Mouse (Mus musculus) midbrain, embryonic 11.5 days (tissue): ENCODE measurements around the gene Hist4h4. TPM values are rescaled to one million over a fixed set of nuclear protein-coding genes. Genes with fewer than 3 reads are reported as not detected.
A peak's percentile ranks its signal among the peaks of the same experiment; 100 is the strongest.

Source experiments
- ATAC-seq: fragments of 200-750 bp; cut with Nextera tagmentation; 2 replicates; pipeline ENCODE4 v1.8.0; 2017; ENCODE audit warnings: moderate TSS enrichment, moderate library complexity; ENCODE audit not compliant: low FRiP score
- DNase-seq: peaks from one replicate; pipeline ENCODE4 v3.0.0; 2015; ENCODE audit warnings: low spot score; ENCODE audit errors: missing footprints
- H3K27ac ChIP-seq: fragments of 300-500 bp; sonication (generic); 2 replicates; pipeline ENCODE4 v1.5.1; 2014; ENCODE audit warnings: low read depth, low read length
- H3K27me3 ChIP-seq: fragments of 300-500 bp; sonication (generic); 2 replicates; pipeline ENCODE4 v1.6.1; 2014; ENCODE audit warnings: mild to moderate bottlenecking, low read length, moderate library complexity, mixed read lengths; ENCODE audit not compliant: control insufficient read depth, insufficient read depth
- H3K36me3 ChIP-seq: fragments of 300-500 bp; sonication (generic); 2 replicates; pipeline ENCODE4 v1.6.1; 2014; ENCODE audit warnings: mild to moderate bottlenecking, low read length, moderate library complexity, mixed read lengths; ENCODE audit not compliant: control insufficient read depth, insufficient read depth
- H3K4me1 ChIP-seq: fragments of 300-500 bp; sonication (generic); 2 replicates; pipeline ENCODE4 v1.6.1; 2014; ENCODE audit warnings: low read length; ENCODE audit not compliant: control insufficient read depth, insufficient read depth
- H3K4me2 ChIP-seq: fragments of 300-500 bp; sonication (generic); 2 replicates; pipeline ENCODE4 v1.6.1; 2014; ENCODE audit warnings: mild to moderate bottlenecking, moderate library complexity
- H3K4me3 ChIP-seq: fragments of 300-500 bp; sonication (generic); 2 replicates; pipeline ENCODE4 v1.5.1; 2014; ENCODE audit warnings: low read depth, low read length
- H3K9ac ChIP-seq: fragments of 300-500 bp; sonication (generic); 2 replicates; pipeline ENCODE4 v1.6.1; 2014; ENCODE audit warnings: low read length
- H3K9me3 ChIP-seq: fragments of 300-500 bp; sonication (generic); 2 replicates; pipeline ENCODE4 v1.6.1; 2016; ENCODE audit warnings: low read length; ENCODE audit not compliant: control insufficient read depth
- WGBS: fragments of 180-500 bp; shearing (Covaris S2); extraction: QIAGEN DNeasy Blood & Tissue Kit; methylation state at CpG from one replicate; pipeline ENCODE4 v1.1.7; 2014; 5-methylcytosine and 5-hydroxymethylcytosine counted together
- polyA plus RNA-seq: library from polyadenylated mRNA; unstranded; fragments of >200 nt; fragmentation: Nextera tagmentation; extraction: Ambion mirVana; gene quantifications from 2 replicates; pipeline ENCODE4 v1.2.1, GENCODE M21; 2014

Hist4h4 gene
- polyA plus RNA-seq, 1 experiment from 2014 or later: 0.67 TPM

GRCm38 (mm10) chr6:136821086-136821485, 16.9 kb upstream of the Hist4h4 start:
- WGBS: 97% methylated on average over 18 of the region's 18 CpGs
- Histone ChIP-seq H3K4me2 (no peak overlapping the region), H3K9me3 (no peaks in the 10 kb centered on the region), H3K27ac (no peak overlapping the region), H3K27me3 (no peaks in the 10 kb centered on the region), H3K4me1 (no peaks in the 10 kb centered on the region), H3K4me3 (no peak overlapping the region), H3K9ac (no peak overlapping the region), H3K36me3 (peaks cover 49% of the 10 kb centered on the region)
- DNase-seq (no peak), ATAC-seq (no peak)

- Histone ChIP-seq H3K36me3 (peaks cover 56% of the 10 kb centered on the region), H3K27me3 (no peaks in the 10 kb centered on the region), H3K9me3 (no peaks in the 10 kb centered on the region), H3K27ac (no peak overlapping the region), H3K4me1 (no peaks in the 10 kb centered on the region), H3K4me3 (no peak overlapping the region), H3K4me2 (no peak overlapping the region), H3K9ac (no peak overlapping the region)
- ATAC-seq (no peak; the same call in 1 of the 2 replicates), DNase-seq (no peak)
- WGBS: 97% methylated on average over 21 of the region's 21 CpGs
These were observed 16.2 kb upstream of the Hist4h4 start for GRCm38 (mm10) chr6:136820381-136820780.

GRCm38 (mm10) chr6:136817549-136817948, 13.3 kb upstream of the Hist4h4 start:
- H3K4me3 ChIP-seq: no peak overlapping the region
- no peak overlapping the region for H3K4me2 ChIP-seq
- no peaks in the 10 kb centered on the region for H3K9me3 ChIP-seq
- H3K36me3 ChIP-seq: peaks cover 53% of the 10 kb centered on the region
- no peaks in the 10 kb centered on the region for H3K4me1 ChIP-seq
- H3K27me3 ChIP-seq: no peaks in the 10 kb centered on the region
- 99% methylated on average over 3 of the region's 3 CpGs for WGBS
- H3K9ac ChIP-seq: no peak overlapping the region
- ATAC-seq (no peak), DNase-seq (no peak)
- H3K27ac ChIP-seq: no peak overlapping the region

- H3K4me1 ChIP-seq: no peaks in the 10 kb centered on the region
- no peak for ATAC-seq
- H3K4me3 ChIP-seq: no peak overlapping the region
- H3K36me3 ChIP-seq: peaks cover 47% of the 10 kb centered on the region
- no peak overlapping the region for H3K4me2 ChIP-seq
- no peak overlapping the region for H3K9ac ChIP-seq
- 92% methylated on average over 21 of the region's 21 CpGs for WGBS
- H3K9me3 ChIP-seq: no peaks in the 10 kb centered on the region
- no peak for DNase-seq
- no peak overlapping the region for H3K27ac ChIP-seq
- no peaks in the 10 kb centered on the region for H3K27me3 ChIP-seq
These were observed 12.6 kb upstream of the Hist4h4 start for GRCm38 (mm10) chr6:136816826-136817225.

- Histone ChIP-seq H3K4me3 (no peak overlapping the region), H3K27ac (no peak overlapping the region), H3K9ac (no peak overlapping the region), H3K4me2 (no peak overlapping the region), H3K4me1 (no peaks in the 10 kb centered on the region), H3K9me3 (no peaks in the 10 kb centered on the region), H3K36me3 (peaks cover 38% of the 10 kb centered on the region), H3K27me3 (no peaks in the 10 kb centered on the region)
- no peak for DNase-seq
- ATAC-seq: no peak
- WGBS: 95% methylated on average over 7 of the region's 7 CpGs
These were observed 11.2 kb upstream of the Hist4h4 start for GRCm38 (mm10) chr6:136815381-136815780.

GRCm38 (mm10) chr6:136813117-136813516, 8.9 kb upstream of the Hist4h4 start:
- H3K27me3 ChIP-seq: no peaks in the 10 kb centered on the region
- H3K36me3 ChIP-seq: peaks cover 30% of the 10 kb centered on the region
- no peak for ATAC-seq
- no peak overlapping the region for H3K4me2 ChIP-seq
- no peak overlapping the region for H3K27ac ChIP-seq
- H3K9me3 ChIP-seq: no peaks in the 10 kb centered on the region
- no peak for DNase-seq
- no peak overlapping the region for H3K4me3 ChIP-seq
- H3K9ac ChIP-seq: no peak overlapping the region
- 53% methylated on average over 4 of the region's 4 CpGs for WGBS
- H3K4me1 ChIP-seq: peaks cover 7% of the 10 kb centered on the region

GRCm38 (mm10) chr6:136811196-136811595, 7.0 kb upstream of the Hist4h4 start:
- no peaks in the 10 kb centered on the region for H3K9me3 ChIP-seq
- no peak overlapping the region for H3K4me2 ChIP-seq
- H3K27ac ChIP-seq: no peak overlapping the region
- ATAC-seq (no peak), DNase-seq (no peak)
- 87% methylated on average over 10 of the region's 10 CpGs for WGBS
- H3K4me1 ChIP-seq: peaks cover 7% of the 10 kb centered on the region
- no peak overlapping the region for H3K9ac ChIP-seq
- H3K4me3 ChIP-seq: no peak overlapping the region
- no peaks in the 10 kb centered on the region for H3K27me3 ChIP-seq
- H3K36me3 ChIP-seq: peaks cover 17% of the 10 kb centered on the region

GRCm38 (mm10) chr6:136809673-136810072, 5.5 kb upstream of the Hist4h4 start:
- Histone ChIP-seq H3K9ac (no peak overlapping the region), H3K4me2 (peak overlapping the region; percentile 88; the same call in 1 of the 2 replicates), H3K9me3 (no peaks in the 10 kb centered on the region), H3K36me3 (peaks cover 7% of the 10 kb centered on the region), H3K4me1 (peaks cover 7% of the 10 kb centered on the region), H3K4me3 (no peak overlapping the region), H3K27me3 (no peaks in the 10 kb centered on the region), H3K27ac (no peak overlapping the region)
- ATAC-seq (no peak), DNase-seq (no peak)
- 80% methylated on average over 13 of the region's 13 CpGs for WGBS

- H3K4me1 ChIP-seq: peaks cover 7% of the 10 kb centered on the region
- peak overlapping the region; percentile 88 for H3K4me2 ChIP-seq
- DNase-seq (no peak), ATAC-seq (no peak)
- H3K27ac ChIP-seq: no peak overlapping the region
- H3K4me3 ChIP-seq: peak overlapping the region; percentile 77
- no peaks in the 10 kb centered on the region for H3K9me3 ChIP-seq
- H3K9ac ChIP-seq: peak overlapping the region; percentile 70; the same call in 1 of the 2 replicates
- no peaks in the 10 kb centered on the region for H3K27me3 ChIP-seq
- peaks cover 2% of the 10 kb centered on the region; the same call in 1 of the 2 replicates for H3K36me3 ChIP-seq
- WGBS: 43% methylated on average over 14 of the region's 14 CpGs
These were observed 4.9 kb upstream of the Hist4h4 start for GRCm38 (mm10) chr6:136809077-136809476.
